Mouse (Mus musculus): ENCODE data around the gene Nfia.

GRCm38 (mm10) chr4:97829336-97830050 is 57.0 kb downstream of the Nfia start:
- TF ChIP-seq CTCF (IDR thresholded peaks at IDR 0.05; ENCODE audit: low read depth), result no peak
- no peak for TF ChIP-seq EP300 (IDR thresholded peaks at IDR 0.05; ENCODE audit: low read depth)
